Mouse (Mus musculus) regulatory T cell (primary cell): ENCODE data around the gene Tmem108.

Source experiments
- in situ Hi-C: fragments of 300-600 bp; cut with MboI, MseI; formaldehyde crosslinking; loops from one replicate; pipeline ENCODE4 v1.15.1; 2025; ENCODE audit warnings: high pct_unique_total_duplicates

Tmem108 gene

GRCm38 (mm10) chr9:103761647-103762084 is at the start of gene Tmem108:
Gene Tmem108, minus strand, starts transcription at chr9:103761837.
- in situ Hi-C loops: no loop called here

GRCm38 (mm10) chr9:103789029-103789428 is 27.4 kb upstream of the Tmem108 start:
- in situ Hi-C loops: no loop called here

- in situ Hi-C loops: no loop called here
These were observed 22.5 kb upstream of the Tmem108 start for GRCm38 (mm10) chr9:103784156-103784555.

- in situ Hi-C loops: no loop called here
These were observed 21.6 kb upstream of the Tmem108 start for GRCm38 (mm10) chr9:103783276-103783675.

- in situ Hi-C loops: no loop called here
These were observed 20.7 kb upstream of the Tmem108 start for GRCm38 (mm10) chr9:103782306-103782705.

GRCm38 (mm10) chr9:103781407-103781806 is 19.8 kb upstream of the Tmem108 start:
- in situ Hi-C loops: no loop called here

- in situ Hi-C loops: no loop called here
These were observed 19.0 kb upstream of the Tmem108 start for GRCm38 (mm10) chr9:103780598-103780997.

- in situ Hi-C loops: no loop called here
These were observed 16.5 kb upstream of the Tmem108 start for GRCm38 (mm10) chr9:103778185-103778584.

- in situ Hi-C loops: no loop called here
These were observed 476 bp downstream of the Tmem108 start for GRCm38 (mm10) chr9:103761151-103761571.

GRCm38 (mm10) chr9:103760356-103760755 is 1.3 kb downstream of the Tmem108 start:
- in situ Hi-C loops: no loop called here

- in situ Hi-C loops: loop anchor here (5.0 to 10.0 kb wide), 2 partner anchors 138 to 265 kb away; no protein-coding TSS in a partner anchor
These were observed 1.8 kb downstream of the Tmem108 start for GRCm38 (mm10) chr9:103759829-103760228.

GRCm38 (mm10) chr9:103758930-103759695 is 2.5 kb downstream of the Tmem108 start:
- in situ Hi-C loops: loop anchor here (5.0 to 10.0 kb wide), 2 partner anchors 137 to 264 kb away; no protein-coding TSS in a partner anchor

GRCm38 (mm10) chr9:103758246-103758645 is 3.4 kb downstream of the Tmem108 start:
- in situ Hi-C loops: loop anchor here (5.0 to 10.0 kb wide), 2 partner anchors 136 to 263 kb away; no protein-coding TSS in a partner anchor

GRCm38 (mm10) chr9:103752618-103753017 is 9.0 kb downstream of the Tmem108 start:
- in situ Hi-C loops: loop anchor here (10.0 kb wide), 1 partner anchor 258 kb away; no protein-coding TSS in a partner anchor

- in situ Hi-C loops: loop anchor here (10.0 kb wide), 1 partner anchor 257 kb away; no protein-coding TSS in a partner anchor
These were observed 10.1 kb downstream of the Tmem108 start for GRCm38 (mm10) chr9:103751568-103751967.

GRCm38 (mm10) chr9:103750491-103750890 is 11.1 kb downstream of the Tmem108 start:
- in situ Hi-C loops: loop anchor here (10.0 kb wide), 1 partner anchor 256 kb away; no protein-coding TSS in a partner anchor

- in situ Hi-C loops: no loop called here
These were observed 15.0 kb downstream of the Tmem108 start for GRCm38 (mm10) chr9:103746598-103746997.

- in situ Hi-C loops: no loop called here
These were observed 21.5 kb downstream of the Tmem108 start for GRCm38 (mm10) chr9:103740145-103740544.

- in situ Hi-C loops: no loop called here
These were observed 22.6 kb downstream of the Tmem108 start for GRCm38 (mm10) chr9:103739062-103739461.

- in situ Hi-C loops: no loop called here
These were observed 31.9 kb downstream of the Tmem108 start for GRCm38 (mm10) chr9:103729716-103730115.

- in situ Hi-C loops: no loop called here
These were observed 34.7 kb downstream of the Tmem108 start for GRCm38 (mm10) chr9:103726751-103727462.

- in situ Hi-C loops: no loop called here
These were observed 36.1 kb downstream of the Tmem108 start for GRCm38 (mm10) chr9:103725497-103725896.
